Mouse (Mus musculus): ENCODE data around the gene Nectin1. TPM values are rescaled to one million over a fixed set of nuclear protein-coding genes. Genes with fewer than 3 reads are reported as not detected.

Nectin1 gene
- total and polyA plus RNA-seq, 2 experiments = 4.0 to 38.6 TPM

DNA sequence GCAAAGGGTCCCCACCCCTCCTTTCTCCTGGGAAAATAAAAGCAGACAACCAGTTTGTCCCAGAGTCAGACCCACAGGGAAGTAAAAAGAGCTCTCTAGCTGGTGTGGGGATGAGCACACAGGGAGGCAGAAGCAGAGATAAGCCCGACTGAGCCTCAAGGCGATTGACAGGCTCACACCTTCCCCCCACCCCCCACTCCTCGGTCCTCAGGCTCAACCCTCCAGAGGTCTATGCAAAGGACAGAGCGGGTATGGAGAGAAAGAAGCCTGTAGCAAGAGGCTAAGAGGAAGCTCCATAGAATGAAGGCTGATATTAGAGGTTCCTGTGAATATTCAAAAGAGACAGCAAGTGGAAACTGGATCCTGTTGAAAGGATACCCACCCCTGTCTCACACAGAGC, 19.7 kb upstream of the Nectin1 start:
- no peak overlapping the region for H3K9ac ChIP-seq (ENCODE audit: low read depth, low read length)
- no peak overlapping the region for H3K4me3 ChIP-seq (ENCODE audit: insufficient read depth, low read depth, low read length)
- DNase-seq (ENCODE audit: extremely low read depth, low read depth, low spot score) = no peak
- H3K27ac ChIP-seq (replicated peaks; ENCODE audit: insufficient read depth, low read depth, low read length) = no peak overlapping the region
- peaks cover 8% of the 10 kb centered on the region for H3K4me1 ChIP-seq (ENCODE audit: control insufficient read depth, insufficient read depth, low read length)
- no peaks in the 10 kb centered on the region for H3K36me3 ChIP-seq (ENCODE audit: control insufficient read depth, insufficient read depth, low read length)
- WGBS = 42% methylated on average over 4 of the region's 4 CpGs
- H3K27me3 ChIP-seq (ENCODE audit: control insufficient read depth, insufficient read depth, low read length) = no peaks in the 10 kb centered on the region
- no peaks in the 10 kb centered on the region for H3K79me2 ChIP-seq (ENCODE audit: control insufficient read depth, insufficient read depth, low read length)
- TF ChIP-seq CTCF (IDR thresholded peaks at IDR 0.05; ENCODE audit: low read depth, low read length) = no peak
- TF ChIP-seq POLR2A (IDR thresholded peaks at IDR 0.05; ENCODE audit: extremely low read depth, insufficient read depth, low read length) = no peak

DNA sequence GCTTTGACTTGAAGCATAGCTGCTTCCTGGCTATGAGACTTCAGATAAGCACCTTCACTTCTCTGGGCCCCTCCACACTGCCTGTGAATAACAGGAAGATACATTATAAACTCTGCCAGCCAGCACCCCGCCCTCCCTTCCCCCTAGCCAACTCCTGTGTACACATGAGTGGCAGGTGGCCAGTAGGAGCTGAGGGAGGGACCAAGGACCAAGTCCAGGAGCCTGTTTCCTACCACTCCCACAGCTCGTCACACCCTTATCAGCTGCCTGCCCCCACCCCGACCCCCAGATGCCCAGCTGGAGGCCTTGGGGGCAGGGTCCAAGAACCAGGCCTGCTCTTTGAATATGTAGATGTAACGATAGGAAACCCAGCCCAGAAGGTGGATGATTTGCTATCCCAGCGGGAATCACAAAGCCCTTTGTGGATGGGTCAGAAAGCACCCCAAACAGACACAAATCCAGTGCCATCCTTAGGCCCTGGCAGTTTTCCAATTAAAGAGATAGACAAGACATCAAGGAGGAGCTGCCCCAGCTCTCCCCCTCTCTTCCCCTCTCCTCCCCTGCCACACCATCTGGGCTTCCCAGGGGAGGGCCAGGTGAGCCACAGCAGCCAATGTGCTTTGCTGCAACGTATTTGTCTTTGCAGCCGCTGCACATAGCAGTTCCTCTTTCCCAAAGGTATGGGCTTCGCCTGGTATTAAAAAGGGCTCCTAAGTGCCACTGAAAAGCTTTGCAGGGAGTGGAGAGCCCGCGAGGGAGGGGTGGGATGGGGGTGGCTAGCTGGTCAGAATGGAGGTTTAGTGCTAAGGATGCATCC, 14.1 kb upstream of the Nectin1 start:
- H3K4me3 ChIP-seq (ENCODE audit: insufficient read depth, low read depth, low read length) = no peak overlapping the region
- TF ChIP-seq CTCF (IDR thresholded peaks at IDR 0.05; ENCODE audit: low read depth, low read length) = no peak
- no peak for TF ChIP-seq POLR2A (IDR thresholded peaks at IDR 0.05; ENCODE audit: extremely low read depth, insufficient read depth, low read length)
- H3K9ac ChIP-seq (ENCODE audit: low read depth, low read length) = no peak overlapping the region
- no peak for DNase-seq (ENCODE audit: extremely low read depth, low read depth, low spot score)
- H3K4me1 ChIP-seq (ENCODE audit: control insufficient read depth, insufficient read depth, low read length) = no peaks in the 10 kb centered on the region
- H3K27ac ChIP-seq (replicated peaks; ENCODE audit: insufficient read depth, low read depth, low read length) = no peak overlapping the region
- no peaks in the 10 kb centered on the region for H3K36me3 ChIP-seq (ENCODE audit: control insufficient read depth, insufficient read depth, low read length)
- no peaks in the 10 kb centered on the region for H3K79me2 ChIP-seq (ENCODE audit: control insufficient read depth, insufficient read depth, low read length)
- 28% methylated on average over 10 of the region's 10 CpGs for WGBS
- no peaks in the 10 kb centered on the region for H3K27me3 ChIP-seq (ENCODE audit: control insufficient read depth, insufficient read depth, low read length)

DNA sequence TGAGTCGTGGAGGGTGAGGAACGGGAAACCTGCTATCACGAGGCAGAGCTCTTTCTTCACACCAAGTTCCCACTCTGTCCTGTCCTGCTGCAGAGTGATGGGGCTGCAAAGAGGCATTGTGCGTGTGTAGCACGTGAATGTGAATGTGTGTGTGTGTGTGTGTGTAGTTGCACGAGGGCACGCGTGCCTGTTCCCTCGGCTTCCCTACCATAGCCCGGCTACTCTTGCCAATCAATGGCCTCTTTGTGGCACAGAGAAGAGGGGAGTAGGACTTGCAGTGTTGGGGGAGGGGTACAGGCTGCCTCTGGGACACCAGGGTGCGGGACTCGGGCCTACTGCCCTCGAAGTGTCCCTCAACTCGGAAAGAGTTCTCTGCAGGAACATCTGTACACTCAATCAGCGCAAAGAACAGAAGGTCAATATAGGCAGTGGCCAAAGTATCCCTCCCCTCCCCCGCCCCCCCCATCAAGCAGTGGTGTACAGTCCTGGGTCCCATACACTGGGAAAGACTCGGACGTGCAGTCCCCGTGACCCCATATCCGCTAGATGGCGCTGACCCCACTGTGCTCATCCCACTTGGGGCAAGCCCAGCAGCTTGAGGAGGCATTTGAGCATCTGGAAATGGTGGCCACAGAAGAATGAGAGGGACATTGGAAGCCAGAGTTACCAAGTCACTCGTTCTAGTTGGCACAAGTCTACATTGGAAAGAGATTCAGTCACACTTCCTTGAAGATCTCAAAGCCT, 13.3 kb upstream of the Nectin1 start:
- Histone ChIP-seq H3K79me2 (ENCODE audit: control insufficient read depth, insufficient read depth, low read length) (no peaks in the 10 kb centered on the region), H3K36me3 (ENCODE audit: control insufficient read depth, insufficient read depth, low read length) (no peaks in the 10 kb centered on the region), H3K4me1 (ENCODE audit: control insufficient read depth, insufficient read depth, low read length) (no peaks in the 10 kb centered on the region), H3K4me3 (ENCODE audit: insufficient read depth, low read depth, low read length) (no peak overlapping the region), H3K9ac (ENCODE audit: low read depth, low read length) (no peak overlapping the region), H3K27me3 (ENCODE audit: control insufficient read depth, insufficient read depth, low read length) (no peaks in the 10 kb centered on the region), H3K27ac (replicated peaks; ENCODE audit: insufficient read depth, low read depth, low read length) (no peak overlapping the region)
- peak; percentile 49 for DNase-seq (ENCODE audit: extremely low read depth, low read depth, low spot score)
- WGBS = 35% methylated on average over 22 of the region's 22 CpGs
- TF ChIP-seq CTCF (IDR thresholded peaks at IDR 0.05; ENCODE audit: low read depth, low read length) = peak; percentile 91
- TF ChIP-seq POLR2A (IDR thresholded peaks at IDR 0.05; ENCODE audit: extremely low read depth, insufficient read depth, low read length) = no peak

DNA sequence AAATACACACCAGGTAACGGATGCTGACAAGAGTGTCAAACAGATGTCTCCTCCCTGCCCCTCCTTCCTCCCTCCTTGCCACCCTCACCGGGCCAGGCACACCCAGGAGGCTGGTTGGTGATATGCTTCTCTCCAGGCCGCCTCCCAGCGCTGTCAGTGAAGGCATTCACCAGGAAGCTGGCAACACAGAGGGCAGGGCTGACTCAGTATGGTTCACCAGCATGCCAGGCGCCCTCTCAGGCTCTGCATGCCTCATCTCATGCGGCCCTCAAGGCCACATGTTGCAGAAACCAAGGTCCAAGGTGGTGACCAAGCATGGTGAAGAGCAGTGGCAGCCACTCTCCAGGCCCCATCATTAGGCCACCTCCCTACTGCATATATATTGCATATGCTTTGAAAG, 11.9 kb upstream of the Nectin1 start:
- H3K27me3 ChIP-seq (ENCODE audit: control insufficient read depth, insufficient read depth, low read length) = no peaks in the 10 kb centered on the region
- 81% methylated on average over 6 of the region's 6 CpGs for WGBS
- H3K4me1 ChIP-seq (ENCODE audit: control insufficient read depth, insufficient read depth, low read length) = no peaks in the 10 kb centered on the region
- no peaks in the 10 kb centered on the region for H3K36me3 ChIP-seq (ENCODE audit: control insufficient read depth, insufficient read depth, low read length)
- no peaks in the 10 kb centered on the region for H3K79me2 ChIP-seq (ENCODE audit: control insufficient read depth, insufficient read depth, low read length)
- H3K27ac ChIP-seq (replicated peaks; ENCODE audit: insufficient read depth, low read depth, low read length) = no peak overlapping the region
- no peak overlapping the region for H3K9ac ChIP-seq (ENCODE audit: low read depth, low read length)
- no peak for DNase-seq (ENCODE audit: extremely low read depth, low read depth, low spot score)
- no peak overlapping the region for H3K4me3 ChIP-seq (ENCODE audit: insufficient read depth, low read depth, low read length)
- TF ChIP-seq CTCF (IDR thresholded peaks at IDR 0.05; ENCODE audit: low read depth, low read length) = no peak
- no peak for TF ChIP-seq POLR2A (IDR thresholded peaks at IDR 0.05; ENCODE audit: extremely low read depth, insufficient read depth, low read length)

DNA sequence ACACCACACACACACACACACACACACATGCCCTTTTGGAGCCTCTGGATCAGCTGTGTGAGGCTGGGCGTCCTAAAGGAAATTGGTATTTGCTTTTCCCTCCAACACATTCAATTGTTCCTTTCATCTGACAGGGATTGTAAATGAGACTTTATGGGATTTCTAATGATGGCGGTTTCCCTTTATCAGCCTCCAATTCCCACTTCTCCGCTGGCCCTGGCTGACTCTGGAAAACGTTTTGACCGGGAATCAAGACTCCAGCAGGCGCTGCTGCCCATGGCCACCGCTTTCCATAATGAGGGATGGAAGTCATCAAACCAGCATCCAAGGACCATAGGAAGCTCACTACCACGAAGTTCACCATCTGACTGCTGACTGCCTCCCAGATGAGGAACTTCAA, 11.1 kb upstream of the Nectin1 start:
- H3K27me3 ChIP-seq (ENCODE audit: control insufficient read depth, insufficient read depth, low read length) = no peaks in the 10 kb centered on the region
- H3K4me1 ChIP-seq (ENCODE audit: control insufficient read depth, insufficient read depth, low read length) = no peaks in the 10 kb centered on the region; the same call in 1 of the 2 replicates
- no peak for DNase-seq (ENCODE audit: extremely low read depth, low read depth, low spot score)
- no peak for TF ChIP-seq CTCF (IDR thresholded peaks at IDR 0.05; ENCODE audit: low read depth, low read length)
- no peak for TF ChIP-seq POLR2A (IDR thresholded peaks at IDR 0.05; ENCODE audit: extremely low read depth, insufficient read depth, low read length)
- 68% methylated on average over 8 of the region's 8 CpGs for WGBS
- H3K4me3 ChIP-seq (ENCODE audit: insufficient read depth, low read depth, low read length) = no peak overlapping the region
- H3K27ac ChIP-seq (replicated peaks; ENCODE audit: insufficient read depth, low read depth, low read length) = no peak overlapping the region
- no peak overlapping the region for H3K9ac ChIP-seq (ENCODE audit: low read depth, low read length)
- H3K79me2 ChIP-seq (ENCODE audit: control insufficient read depth, insufficient read depth, low read length) = no peaks in the 10 kb centered on the region
- no peaks in the 10 kb centered on the region for H3K36me3 ChIP-seq (ENCODE audit: control insufficient read depth, insufficient read depth, low read length)

DNA sequence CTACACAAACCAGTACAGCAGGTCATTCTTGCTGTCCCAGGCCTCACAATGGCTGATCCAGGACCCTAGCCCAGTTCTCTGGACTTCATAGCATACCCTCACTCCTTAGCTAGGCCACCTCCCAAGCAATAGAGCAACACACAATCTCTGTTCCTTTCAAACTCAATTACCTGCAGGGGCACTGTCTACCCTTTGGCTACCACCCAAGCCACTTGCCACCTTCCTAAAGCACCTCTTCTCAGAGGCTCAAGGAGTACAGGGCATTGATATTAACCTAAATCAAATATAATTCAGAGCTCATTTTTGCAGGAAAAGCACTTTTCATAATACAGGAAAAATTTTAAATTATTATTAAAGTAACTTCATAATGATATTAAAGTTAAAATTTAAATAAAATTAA, 8.8 kb upstream of the Nectin1 start:
- no peaks in the 10 kb centered on the region for H3K79me2 ChIP-seq (ENCODE audit: control insufficient read depth, insufficient read depth, low read length)
- H3K27me3 ChIP-seq (ENCODE audit: control insufficient read depth, insufficient read depth, low read length) = no peaks in the 10 kb centered on the region
- H3K36me3 ChIP-seq (ENCODE audit: control insufficient read depth, insufficient read depth, low read length) = no peaks in the 10 kb centered on the region
- TF ChIP-seq CTCF (IDR thresholded peaks at IDR 0.05; ENCODE audit: low read depth, low read length) (no peak), POLR2A (IDR thresholded peaks at IDR 0.05; ENCODE audit: extremely low read depth, insufficient read depth, low read length) (no peak)
- H3K27ac ChIP-seq (replicated peaks; ENCODE audit: insufficient read depth, low read depth, low read length) = no peak overlapping the region
- no peak overlapping the region for H3K4me3 ChIP-seq (ENCODE audit: insufficient read depth, low read depth, low read length)
- peaks cover 12% of the 10 kb centered on the region for H3K4me1 ChIP-seq (ENCODE audit: control insufficient read depth, insufficient read depth, low read length)
- DNase-seq (ENCODE audit: extremely low read depth, low read depth, low spot score) = no peak
- H3K9ac ChIP-seq (ENCODE audit: low read depth, low read length) = no peak overlapping the region

Data from liver, adult 2 months (tissue).